ENCODE assay signal across 15 mouse cellular contexts in the genomic region with DNA sequence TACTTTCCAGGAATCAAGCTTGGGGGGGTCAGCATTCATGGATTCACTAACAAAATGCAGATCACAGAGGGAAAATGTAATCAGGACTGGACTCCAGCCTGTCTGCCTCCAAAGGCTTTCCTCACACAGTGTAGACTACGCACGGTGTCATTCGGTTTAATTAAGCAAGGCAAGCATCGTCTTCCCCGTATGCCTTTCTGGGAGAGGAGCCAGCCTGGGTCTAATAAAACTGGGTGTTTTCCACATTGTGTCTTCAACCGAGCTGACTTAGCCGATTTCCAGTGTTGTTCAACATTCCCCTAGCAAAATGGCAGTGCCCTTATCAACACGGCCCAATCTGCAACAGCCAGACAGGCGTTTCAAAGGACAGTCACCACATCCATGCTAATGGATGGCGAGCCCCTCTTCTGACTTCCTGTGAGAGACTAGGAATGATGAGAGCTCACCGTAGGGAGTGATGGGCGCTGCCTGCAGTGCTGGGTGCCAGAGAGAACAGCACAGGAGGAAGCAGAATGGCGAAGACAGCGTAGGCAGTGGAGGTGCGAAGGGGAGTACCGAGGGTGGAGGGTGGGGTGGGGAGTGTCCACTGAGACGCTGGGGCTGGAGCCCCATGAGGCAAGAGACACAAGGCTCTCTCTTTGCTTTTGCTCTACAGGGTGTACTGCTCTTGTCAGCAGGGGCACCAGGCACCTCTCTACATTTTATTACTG.
DNase-seq lines count a peak whose midpoint lies in the region; ATAC-seq lines count a peak whose summit lies in the region.
"Had no signal": no experiment of that assay in that cellular context is flagged by ENCODE, and none has a peak within 500 bp of the region (broad histone marks: within the 10 kb centered on the region; RNA-seq: fewer than 3 reads in every experiment).

No protein-coding gene starts in this region.

- H3K4me2 ChIP-seq in forebrain, embryonic 14.5 days (ENCODE audit: low read length), result no peak overlapping the region
- no peak overlapping the region for H3K4me2 ChIP-seq in forebrain, embryonic 12.5 days
- H3K4me2 ChIP-seq in midbrain, embryonic 14.5 days (ENCODE audit: low read length), result no peak overlapping the region
- no peak overlapping the region for H3K4me2 ChIP-seq in midbrain, embryonic 11.5 days
- H3K4me2 ChIP-seq: embryonic facial prominence, embryonic 12.5 days; kidney, embryonic 15.5 days; liver, embryonic 15.5 days had no signal

- no peaks in the 10 kb centered on the region for H3K36me3 ChIP-seq in forebrain, embryonic 14.5 days (ENCODE audit: control insufficient read depth, insufficient read depth, low read length)
- H3K36me3 ChIP-seq in forebrain, embryonic 12.5 days (replicated peaks), result no peaks in the 10 kb centered on the region
- no peaks in the 10 kb centered on the region for H3K36me3 ChIP-seq in midbrain, embryonic 14.5 days (ENCODE audit: control insufficient read depth, insufficient read depth, low read length)
- no peaks in the 10 kb centered on the region for H3K36me3 ChIP-seq in midbrain, embryonic 11.5 days (ENCODE audit: control insufficient read depth, insufficient read depth, low read length)
- H3K36me3 ChIP-seq: embryonic facial prominence, embryonic 12.5 days; G1E; kidney, embryonic 15.5 days; liver, embryonic 15.5 days had no signal

- H3K4me3 ChIP-seq in forebrain, embryonic 14.5 days (ENCODE audit: low read depth, low read length), result no peak overlapping the region
- H3K4me3 ChIP-seq in forebrain, embryonic 12.5 days (replicated peaks), result no peak overlapping the region
- no peak overlapping the region for H3K4me3 ChIP-seq in midbrain, embryonic 14.5 days (replicated peaks; ENCODE audit: low read depth, low read length)
- H3K4me3 ChIP-seq in midbrain, embryonic 11.5 days (ENCODE audit: low read depth, low read length), result no peak overlapping the region
- H3K4me3 ChIP-seq: embryonic facial prominence, embryonic 12.5 days; heart, adult 2 months; kidney, embryonic 15.5 days; liver, embryonic 15.5 days had no signal

- 73% methylated on average over 17 of the region's 17 CpGs for WGBS in forebrain, embryonic 14.5 days
- WGBS in forebrain, embryonic 12.5 days, result 89% methylated on average over 17 of the region's 17 CpGs
- WGBS in midbrain, embryonic 14.5 days, result 80% methylated on average over 17 of the region's 17 CpGs
- WGBS in midbrain, embryonic 11.5 days, result 86% methylated on average over 17 of the region's 17 CpGs

- peak; percentile 77 for DNase-seq in forebrain, embryonic 14.5 days (ENCODE audit: low spot score)
- DNase-seq in midbrain, embryonic 14.5 days, result peak; percentile 30
- DNase-seq in midbrain, embryonic 11.5 days (ENCODE audit: low spot score, missing footprints), result no peak
- peak; percentile 25 for DNase-seq in cerebellum, adult 9-11 months
- DNase-seq in layer of hippocampus, adult 9-11 months, result peak; percentile 62
- no peak for DNase-seq in thymus, postnatal 10 days (ENCODE audit: low spot score in 2 of 2)
- DNase-seq: B cell, adult 2 months; heart, adult 2 months; heart, postnatal 4 days had no signal

- no peaks in the 10 kb centered on the region for H3K27me3 ChIP-seq in forebrain, embryonic 14.5 days (replicated peaks; ENCODE audit: control insufficient read depth, insufficient read depth, low read length)
- no peaks in the 10 kb centered on the region for H3K27me3 ChIP-seq in forebrain, embryonic 12.5 days
- no peaks in the 10 kb centered on the region for H3K27me3 ChIP-seq in midbrain, embryonic 14.5 days (ENCODE audit: control insufficient read depth, insufficient read depth, low read length)
- no peaks in the 10 kb centered on the region for H3K27me3 ChIP-seq in midbrain, embryonic 11.5 days (ENCODE audit: control insufficient read depth, insufficient read depth, low read length)
- H3K27me3 ChIP-seq: embryonic facial prominence, embryonic 12.5 days; kidney, embryonic 15.5 days; liver, embryonic 15.5 days had no signal

- H3K9me3 ChIP-seq in forebrain, embryonic 14.5 days (replicated peaks; ENCODE audit: control insufficient read depth, low read length), result no peaks in the 10 kb centered on the region
- H3K9me3 ChIP-seq in forebrain, embryonic 12.5 days, result no peaks in the 10 kb centered on the region
- H3K9me3 ChIP-seq in midbrain, embryonic 14.5 days (ENCODE audit: control insufficient read depth, low read length), result no peaks in the 10 kb centered on the region
- no peaks in the 10 kb centered on the region for H3K9me3 ChIP-seq in midbrain, embryonic 11.5 days (ENCODE audit: control insufficient read depth, low read length)
- H3K9me3 ChIP-seq: embryonic facial prominence, embryonic 12.5 days; kidney, embryonic 15.5 days; liver, embryonic 15.5 days had no signal

- no peak overlapping the region for H3K9ac ChIP-seq in forebrain, embryonic 14.5 days (ENCODE audit: low read length)
- H3K9ac ChIP-seq in forebrain, embryonic 12.5 days, result no peak overlapping the region
- no peak overlapping the region for H3K9ac ChIP-seq in midbrain, embryonic 14.5 days (replicated peaks; ENCODE audit: low read length)
- H3K9ac ChIP-seq in midbrain, embryonic 11.5 days (ENCODE audit: low read length), result no peak overlapping the region
- H3K9ac ChIP-seq: embryonic facial prominence, embryonic 12.5 days; kidney, embryonic 15.5 days; liver, embryonic 15.5 days had no signal

- no peak overlapping the region for H3K27ac ChIP-seq in forebrain, embryonic 14.5 days (ENCODE audit: low read depth, low read length)
- no peak overlapping the region for H3K27ac ChIP-seq in forebrain, embryonic 12.5 days
- no peak overlapping the region for H3K27ac ChIP-seq in midbrain, embryonic 14.5 days (replicated peaks; ENCODE audit: low read depth, low read length)
- H3K27ac ChIP-seq in midbrain, embryonic 11.5 days (ENCODE audit: low read depth, low read length), result no peak overlapping the region
- H3K27ac ChIP-seq: embryonic facial prominence, embryonic 12.5 days; heart, adult 2 months; kidney, embryonic 15.5 days; liver, embryonic 15.5 days had no signal

- ATAC-seq in forebrain, embryonic 14.5 days, result peak; percentile 66
- no peak for ATAC-seq in forebrain, embryonic 12.5 days (ENCODE audit: low FRiP score)
- ATAC-seq in midbrain, embryonic 14.5 days (ENCODE audit: low FRiP score, low TSS enrichment), result no peak
- no peak for ATAC-seq in midbrain, embryonic 11.5 days (ENCODE audit: low FRiP score)
- no peak for ATAC-seq in megakaryocyte progenitor cell, adult 5-6 weeks (replicated peaks; ENCODE audit: poor library complexity)

- no peaks in the 10 kb centered on the region for H3K4me1 ChIP-seq in forebrain, embryonic 14.5 days (ENCODE audit: control insufficient read depth, insufficient read depth, low read length)
- no peaks in the 10 kb centered on the region for H3K4me1 ChIP-seq in forebrain, embryonic 12.5 days
- H3K4me1 ChIP-seq in midbrain, embryonic 14.5 days (ENCODE audit: control insufficient read depth, insufficient read depth, low read length), result no peaks in the 10 kb centered on the region
- no peaks in the 10 kb centered on the region for H3K4me1 ChIP-seq in midbrain, embryonic 11.5 days (ENCODE audit: control insufficient read depth, insufficient read depth, low read length)
- H3K4me1 ChIP-seq: embryonic facial prominence, embryonic 12.5 days had no signal

Comparison
In these comparisons a context has a peak if more than half of its experiments do, and no peak if none do; other contexts are left out.
1. DNase-seq: peak in forebrain, embryonic 14.5 days (single experiment), midbrain, embryonic 14.5 days (single experiment), cerebellum, adult 9-11 months (single experiment) and layer of hippocampus, adult 9-11 months (single experiment); none in midbrain, embryonic 11.5 days (single experiment) and thymus, postnatal 10 days (0 of 2).